Mouse (Mus musculus): Measurements from ENCODE around the gene Pde4c. TPM values are rescaled to one million over a fixed set of nuclear protein-coding genes. Genes with fewer than 3 reads are reported as not detected.

Gene Pde4c
- total RNA-seq, 2 experiments from 2014 or later = 1.6 to 1.7 TPM

GRCm38 (mm10) chr8:70774740-70775139 lies 51.2 kb downstream of the Pde4c start:
- intact Hi-C loops (cut with DNase I) = no loop called here
- no peak for DNase-seq (ENCODE audit: low spot score in 2 of 2)

- intact Hi-C loops (cut with DNase I) = no loop called here
- DNase-seq (ENCODE audit: low spot score in 2 of 2) = no peak
Observed at GRCm38 (mm10) chr8:70775227-70775626, 51.7 kb downstream of the Pde4c start.

- intact Hi-C loops (cut with DNase I) = loop anchor here (2.0 kb wide), 1 partner anchor 21 kb away; the partner anchor contains the start of gene Rab3a
Observed at GRCm38 (mm10) chr8:70775851-70776495, 52.5 kb downstream of the Pde4c start.

GRCm38 (mm10) chr8:70776496-70777444 lies 53.2 kb downstream of the Pde4c start, which contains the start of gene Pik3r2:
Gene Pik3r2 (minus strand): TSS chr8:70776713.
- intact Hi-C loops (cut with DNase I) = loop anchor here (2.0 kb wide), 1 partner anchor 22 kb away; the partner anchor contains the start of gene Rab3a
- DNase-seq (ENCODE audit: low spot score in 2 of 2) = peak; percentile 98 to 99

More at GRCm38 (mm10) chr8:70775851-70776495, 52.5 kb downstream of the Pde4c start:
- no peak for DNase-seq (ENCODE audit: low spot score in 2 of 2)

- intact Hi-C loops (cut with DNase I) = no loop called here
- DNase-seq (ENCODE audit: low spot score in 2 of 2) = peak in 1 of 2 experiments; percentile 56
Observed at GRCm38 (mm10) chr8:70780093-70780492, 56.6 kb downstream of the Pde4c start.

- intact Hi-C loops (cut with DNase I) = no loop called here
- DNase-seq (ENCODE audit: low spot score in 2 of 2) = no peak
Observed at GRCm38 (mm10) chr8:70786291-70787050, 63.0 kb downstream of the Pde4c start.

- DNase-seq (ENCODE audit: low spot score in 2 of 2) = no peak
- intact Hi-C loops (cut with DNase I) = no loop called here
Observed at GRCm38 (mm10) chr8:70787051-70787445, 63.5 kb downstream of the Pde4c start.

- no peak for DNase-seq (ENCODE audit: low spot score in 2 of 2)
- intact Hi-C loops (cut with DNase I) = no loop called here
Observed at GRCm38 (mm10) chr8:70787941-70788667, 64.6 kb downstream of the Pde4c start.

GRCm38 (mm10) chr8:70789046-70789445 lies 65.5 kb downstream of the Pde4c start:
- intact Hi-C loops (cut with DNase I) = no loop called here
- no peak for DNase-seq (ENCODE audit: low spot score in 2 of 2)

- DNase-seq (ENCODE audit: low spot score in 2 of 2) = peak in 1 of 2 experiments; percentile 70
- intact Hi-C loops (cut with DNase I) = no loop called here
Observed at GRCm38 (mm10) chr8:70790846-70791245, 67.3 kb downstream of the Pde4c start.

- no peak for DNase-seq (ENCODE audit: low spot score in 2 of 2)
- intact Hi-C loops (cut with DNase I) = no loop called here
Observed at GRCm38 (mm10) chr8:70791294-70791701, 67.8 kb downstream of the Pde4c start.

- intact Hi-C loops (cut with DNase I) = no loop called here
- peak; percentile 97 for DNase-seq (ENCODE audit: low spot score in 2 of 2)
Observed at GRCm38 (mm10) chr8:70791975-70792691, 68.6 kb downstream of the Pde4c start.

- intact Hi-C loops (cut with DNase I) = no loop called here
Observed at GRCm38 (mm10) chr8:70792700-70793099, 69.2 kb downstream of the Pde4c start.

GRCm38 (mm10) chr8:70794215-70794614 lies 70.7 kb downstream of the Pde4c start:
- DNase-seq (ENCODE audit: low spot score in 2 of 2) = no peak
- intact Hi-C loops (cut with DNase I) = no loop called here

More at GRCm38 (mm10) chr8:70792700-70793099, 69.2 kb downstream of the Pde4c start:
- no peak for DNase-seq (ENCODE audit: low spot score in 2 of 2)

- no peak for DNase-seq (ENCODE audit: low spot score in 2 of 2)
- intact Hi-C loops (cut with DNase I) = no loop called here
Observed at GRCm38 (mm10) chr8:70795370-70795769, 71.8 kb downstream of the Pde4c start.

- intact Hi-C loops (cut with DNase I) = loop anchor here (2.0 kb wide), 1 partner anchor 36 kb away; the partner anchor contains the start of gene Mpv17l2
- no peak for DNase-seq (ENCODE audit: low spot score in 2 of 2)
Observed at GRCm38 (mm10) chr8:70796403-70797080, 73.0 kb downstream of the Pde4c start.

Measured in left cerebral cortex, postnatal 25 days (tissue).